Mouse (Mus musculus) gonadal fat pad, adult 2 months (tissue): Measurements from ENCODE around the gene Eif4a2. TPM values are rescaled to one million over a fixed set of nuclear protein-coding genes. Genes with fewer than 3 reads are reported as not detected.

Experiments used
- DNase-seq: peaks from one replicate; pipeline ENCODE4 v3.0.0-alpha.2; 2012; ENCODE audit warnings: low read depth
- polyA plus RNA-seq: library from polyadenylated mRNA; depleted of rRNA; stranded (reverse); fragments of >200 nt; gene quantifications from 2 replicates; pipeline ENCODE4 v1.2.3, GENCODE M21; 2012

Gene Eif4a2
- polyA plus RNA-seq, 1 experiment, result 149 TPM

DNA sequence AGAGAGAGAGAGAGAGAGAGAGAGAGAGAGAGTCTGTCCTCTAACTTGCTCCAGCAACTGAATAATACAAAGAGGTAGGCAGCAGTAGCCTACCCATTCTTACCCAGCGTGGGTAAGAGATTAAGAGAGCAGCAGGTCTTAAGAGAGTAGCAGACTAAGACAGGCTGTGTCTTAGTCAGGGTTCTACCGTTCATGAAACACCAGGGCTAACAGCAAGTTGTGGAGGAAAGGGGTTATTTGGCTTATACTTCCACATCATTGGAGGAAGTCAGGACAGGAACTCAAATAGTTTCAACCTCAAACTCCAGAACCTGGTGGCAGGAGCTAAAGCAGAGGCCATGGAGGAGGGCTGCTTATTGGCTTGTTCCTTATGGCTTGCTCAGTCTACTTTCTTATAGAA lies 3.4 kb upstream of the Eif4a2 start:
- DNase-seq, result no peak

GRCm38 (mm10) chr16:23106121-23106520 lies 1.1 kb upstream of the Eif4a2 start:
- no peak for DNase-seq

GRCm38 (mm10) chr16:23107946-23108759 lies 909 bp downstream of the Eif4a2 start:
- DNase-seq, result peak; percentile 28

- no peak for DNase-seq
Observed at GRCm38 (mm10) chr16:23108943-23109342, 1.7 kb downstream of the Eif4a2 start.

DNA sequence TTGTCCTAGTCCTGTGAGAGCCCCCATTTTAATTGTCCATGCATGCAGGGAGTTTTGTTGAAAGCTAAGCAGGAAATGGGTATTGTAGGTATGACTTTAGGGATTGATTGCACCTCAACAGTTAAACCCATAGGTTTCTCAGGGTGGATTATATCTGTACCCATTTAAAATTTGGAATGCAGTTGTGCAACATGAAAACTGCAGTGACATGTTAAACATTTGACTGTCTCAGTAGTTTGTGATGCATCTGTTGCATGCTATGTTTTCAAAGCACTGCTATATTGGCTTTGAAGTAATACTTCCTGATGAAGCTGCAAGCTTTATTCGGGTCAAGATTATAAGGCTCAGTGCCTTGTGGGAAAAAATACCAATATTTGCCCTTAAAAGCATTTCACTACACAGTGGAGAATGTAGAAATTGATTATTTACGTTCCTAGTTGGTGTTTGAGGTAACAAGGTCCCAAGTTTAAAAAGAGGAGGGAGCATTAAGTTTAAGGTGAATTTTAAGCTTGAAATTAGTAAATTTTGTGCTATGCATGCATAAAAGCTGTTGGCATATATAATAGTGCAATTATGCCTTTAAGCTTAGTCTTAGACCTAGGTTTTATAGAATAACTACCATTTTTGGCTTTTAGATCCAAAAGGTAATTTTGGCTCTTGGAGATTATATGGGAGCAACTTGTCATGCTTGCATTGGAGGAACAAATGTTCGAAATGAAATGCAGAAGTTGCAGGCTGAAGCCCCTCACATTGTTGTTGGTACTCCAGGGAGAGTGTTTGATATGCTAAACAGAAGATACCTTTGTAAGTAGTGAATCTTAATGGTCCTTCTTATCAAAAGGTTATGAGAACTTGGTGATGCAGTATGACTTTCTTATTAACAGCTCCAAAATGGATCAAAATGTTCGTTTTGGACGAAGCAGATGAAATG lies 2.4 kb downstream of the Eif4a2 start:
- DNase-seq, result no peak

DNA sequence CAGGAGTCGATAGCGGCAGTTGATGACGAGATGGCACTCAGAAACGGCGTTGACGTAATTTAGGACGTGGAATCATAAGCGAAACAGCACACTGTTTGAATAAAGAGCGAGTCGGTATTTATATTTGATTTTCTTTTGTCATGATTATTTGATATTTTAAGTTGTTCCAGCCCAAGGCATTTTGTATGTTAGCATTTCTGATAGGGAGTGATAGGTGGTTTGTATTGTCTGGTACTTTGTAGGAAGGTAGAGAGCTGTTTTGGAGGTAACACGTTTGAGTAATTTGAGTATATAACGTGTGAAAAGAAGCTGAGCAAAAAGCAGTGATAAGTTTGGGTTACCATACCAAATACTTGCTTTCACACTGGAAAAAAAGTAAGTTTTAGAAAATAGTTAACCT lies 5.1 kb downstream of the Eif4a2 start:
- no peak for DNase-seq

GRCm38 (mm10) chr16:23112861-23113435 lies 5.7 kb downstream of the Eif4a2 start:
- DNase-seq, result no peak

DNA sequence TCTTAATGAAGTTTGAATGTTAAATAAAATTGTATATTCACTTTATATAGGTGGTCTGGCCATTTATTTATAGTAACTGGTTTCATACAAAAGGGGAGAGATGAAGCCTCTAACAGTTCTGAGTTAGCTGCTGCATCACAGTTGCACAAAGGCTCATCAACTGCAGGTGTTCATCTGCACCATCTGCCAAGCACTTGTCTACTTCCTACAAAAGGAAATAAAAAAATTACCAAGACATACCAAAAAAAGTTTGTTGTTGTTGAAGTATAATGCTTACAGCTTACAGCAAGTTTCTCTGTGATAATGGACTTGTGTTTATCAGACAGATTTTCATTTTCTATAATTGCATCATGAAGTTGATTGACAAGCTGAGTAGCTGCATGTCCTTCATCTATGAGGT lies 6.7 kb downstream of the Eif4a2 start:
- DNase-seq, result no peak

- no peak for DNase-seq
Observed at GRCm38 (mm10) chr16:23114339-23115171, 7.3 kb downstream of the Eif4a2 start.

- no peak for DNase-seq
Observed at GRCm38 (mm10) chr16:23115486-23115885, 8.2 kb downstream of the Eif4a2 start.

DNA sequence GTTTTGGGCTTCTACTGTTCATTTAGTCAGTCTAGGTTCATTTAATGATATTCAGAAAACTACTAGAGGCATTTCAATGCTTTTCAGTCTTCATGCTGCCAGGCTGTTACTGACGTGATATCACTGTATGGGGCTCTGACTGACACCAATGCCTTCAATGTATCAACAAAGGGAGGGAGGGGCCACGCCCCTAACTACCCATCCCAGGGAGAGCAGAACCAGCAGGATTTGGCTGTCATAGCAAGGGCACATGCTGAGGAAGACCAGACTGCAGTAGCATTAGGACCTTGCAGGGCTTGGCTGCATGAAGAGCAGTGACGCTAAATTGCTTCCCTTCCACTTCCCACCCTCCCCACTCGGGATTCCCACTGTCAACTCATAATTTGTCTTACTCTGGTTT lies 9.9 kb downstream of the Eif4a2 start:
- no peak for DNase-seq

DNA sequence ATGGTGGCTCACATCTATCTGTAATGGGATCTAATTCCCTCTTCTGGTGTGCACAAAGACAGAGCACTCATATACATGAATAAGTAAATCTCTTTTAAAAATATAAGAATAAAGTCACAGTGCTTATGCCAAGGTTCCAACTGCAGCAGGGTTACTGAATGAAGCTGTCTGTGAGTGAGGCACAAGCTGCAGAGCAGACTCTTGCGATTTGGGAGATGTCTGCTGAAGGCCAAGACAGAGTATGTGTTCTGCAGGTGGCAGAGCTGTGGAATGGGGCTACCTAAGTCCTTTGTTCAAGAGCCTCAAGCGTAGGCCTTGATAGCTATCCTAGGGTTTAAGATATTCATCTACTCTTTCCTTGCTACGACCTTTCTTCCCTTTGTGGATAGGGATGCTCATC lies 15.2 kb downstream of the Eif4a2 start:
- DNase-seq, result no peak

- DNase-seq, result no peak
Observed at GRCm38 (mm10) chr16:23123104-23123503, 15.9 kb downstream of the Eif4a2 start.

DNA sequence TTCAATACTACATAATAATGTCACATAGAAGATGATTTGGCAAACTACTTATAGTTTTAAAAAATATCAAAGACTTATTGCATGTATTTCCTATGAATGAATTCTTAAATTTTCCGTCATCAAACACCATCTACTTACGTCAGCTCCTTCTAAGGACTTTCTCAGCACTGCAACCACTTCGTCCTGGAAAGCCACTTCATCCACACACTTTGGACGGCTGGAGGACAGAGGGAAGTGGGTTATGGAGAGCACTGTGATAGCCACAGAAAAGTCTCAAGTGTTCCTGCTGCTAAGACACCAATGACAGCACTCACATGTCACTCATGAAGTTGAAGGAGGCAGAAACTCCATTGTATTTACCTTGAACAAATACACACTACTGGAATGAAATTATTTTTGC lies 17.2 kb downstream of the Eif4a2 start:
- DNase-seq, result no peak

DNA sequence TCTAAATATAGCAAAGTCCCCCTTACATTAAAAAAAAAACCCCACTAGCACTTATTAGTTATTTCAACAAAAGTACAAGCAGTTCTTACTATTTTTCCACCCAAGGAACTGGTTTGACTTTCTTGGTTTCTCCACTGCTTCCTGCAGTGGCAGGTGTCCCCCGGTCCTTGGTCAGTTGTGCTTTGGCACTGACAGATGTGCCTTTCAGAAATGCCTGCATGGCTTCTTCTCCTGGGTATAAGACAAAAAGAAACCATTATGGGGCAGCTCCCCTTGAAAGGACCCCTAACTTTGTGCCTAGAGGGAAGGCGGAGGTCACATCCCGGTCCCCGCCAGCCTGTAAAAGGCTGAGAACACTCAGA lies 20.0 kb downstream of the Eif4a2 start:
- DNase-seq, result no peak

- no peak for DNase-seq
Observed at GRCm38 (mm10) chr16:23127673-23128375, 20.6 kb downstream of the Eif4a2 start, which contains the start of gene Rfc4. Gene Rfc4 (minus strand): TSS chr16:23127737.

- no peak for DNase-seq
Observed at GRCm38 (mm10) chr16:23130303-23130702, 23.1 kb downstream of the Eif4a2 start.

DNA sequence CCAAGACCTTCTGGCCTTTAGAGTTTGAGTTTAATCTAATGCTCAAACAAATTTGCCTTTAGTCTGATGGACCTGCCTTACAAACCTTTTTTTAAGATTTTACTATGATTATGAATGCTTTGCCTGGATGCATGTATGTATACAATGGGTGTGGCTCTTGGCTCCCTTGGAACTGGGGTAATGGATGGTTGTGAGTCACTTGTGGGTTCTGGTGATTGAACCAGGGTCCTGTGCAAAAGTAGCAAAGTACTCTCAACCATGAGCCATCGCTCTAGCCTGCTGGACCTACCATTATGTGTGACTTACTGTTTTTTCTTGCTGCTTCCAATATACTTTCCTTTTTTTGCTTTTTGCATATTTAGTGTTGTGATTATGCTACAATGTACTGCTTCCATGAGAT lies 25.1 kb downstream of the Eif4a2 start:
- no peak for DNase-seq

GRCm38 (mm10) chr16:23135421-23136149 lies 28.3 kb downstream of the Eif4a2 start:
- no peak for DNase-seq

DNA sequence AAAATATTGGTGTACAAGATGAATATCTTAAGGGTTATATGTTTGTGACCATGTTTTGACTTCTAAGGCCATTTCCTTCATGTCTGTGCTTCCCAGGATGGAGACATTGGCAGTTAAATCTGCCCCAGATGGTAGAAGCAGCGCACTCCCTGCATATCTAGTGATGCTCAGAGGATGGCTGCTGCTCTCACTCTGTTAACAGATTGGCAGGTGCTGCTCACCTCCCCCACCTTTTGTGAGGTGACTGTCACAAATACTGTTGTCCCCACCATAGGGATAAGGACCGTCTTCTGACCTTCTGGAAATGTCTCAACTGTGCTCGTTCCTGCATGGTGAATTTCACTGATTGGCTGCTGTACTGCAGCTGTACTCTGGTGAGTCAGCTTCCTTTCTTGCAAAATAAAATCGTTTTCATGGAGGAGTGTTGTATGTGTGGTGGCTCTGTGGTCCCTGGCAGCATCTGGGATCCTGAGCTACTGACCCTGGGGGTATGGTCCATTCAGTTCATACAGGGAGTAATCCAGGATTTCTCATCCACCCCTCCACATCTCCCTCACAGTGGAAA lies 29.2 kb downstream of the Eif4a2 start:
- no peak for DNase-seq
